Mouse (Mus musculus) mouse embryonic stem cell (cell line): ENCODE data around the gene N4bp1.

ENCODE experiments used
- in situ Hi-C, 2 experiments: fragments of 300-500 bp; cut with MboI; formaldehyde crosslinking; loops; 1 replicate in 1 of 2; 3 replicates in 1 of 2; pipeline ENCODE4 v1.14.3; 2019 to 2020; ENCODE audit warnings: low sequenced_read_pairs in 2 of 2, low pct_unique_long_range_greater_than_20kb in 1 of 2, mixed read lengths in 1 of 2; ENCODE audit not compliant: unreplicated experiment in 1 of 2

Gene N4bp1

GRCm38 (mm10) chr8:86801988-86802387 is 83.1 kb downstream of the N4bp1 start:
- in situ Hi-C loops, result no loop called here

- in situ Hi-C loops, result no loop called here
Observed at GRCm38 (mm10) chr8:86800966-86801365, 84.1 kb downstream of the N4bp1 start.

- in situ Hi-C loops, result no loop called here
Observed at GRCm38 (mm10) chr8:86798141-86798540, 86.9 kb downstream of the N4bp1 start.

- in situ Hi-C loops, result no loop called here
Observed at GRCm38 (mm10) chr8:86797705-86798104, 87.4 kb downstream of the N4bp1 start.

GRCm38 (mm10) chr8:86794716-86795115 is 90.3 kb downstream of the N4bp1 start:
- in situ Hi-C loops, result no loop called here

- in situ Hi-C loops, result no loop called here
Observed at GRCm38 (mm10) chr8:86791542-86791941, 93.5 kb downstream of the N4bp1 start.

- in situ Hi-C loops, result no loop called here
Observed at GRCm38 (mm10) chr8:86789576-86789975, 95.5 kb downstream of the N4bp1 start.

GRCm38 (mm10) chr8:86787891-86788420 is 97.1 kb downstream of the N4bp1 start:
- in situ Hi-C loops, result no loop called here

GRCm38 (mm10) chr8:86786498-86786897 is 98.6 kb downstream of the N4bp1 start:
- in situ Hi-C loops, result no loop called here

- in situ Hi-C loops, result no loop called here
Observed at GRCm38 (mm10) chr8:86781094-86781493, 104.0 kb downstream of the N4bp1 start.

GRCm38 (mm10) chr8:86779207-86779606 is 105.9 kb downstream of the N4bp1 start:
- in situ Hi-C loops, result no loop called here

- in situ Hi-C loops, result no loop called here
Observed at GRCm38 (mm10) chr8:86769945-86770715, 114.9 kb downstream of the N4bp1 start.

GRCm38 (mm10) chr8:86768499-86768898 is 116.6 kb downstream of the N4bp1 start:
- in situ Hi-C loops, result no loop called here

- in situ Hi-C loops, result no loop called here
Observed at GRCm38 (mm10) chr8:86766548-86767211, 118.4 kb downstream of the N4bp1 start.

GRCm38 (mm10) chr8:86765669-86766068 is 119.4 kb downstream of the N4bp1 start:
- in situ Hi-C loops, result no loop called here

GRCm38 (mm10) chr8:86765155-86765554 is 119.9 kb downstream of the N4bp1 start:
- in situ Hi-C loops, result no loop called here

- in situ Hi-C loops, result no loop called here
Observed at GRCm38 (mm10) chr8:86762806-86763205, 122.3 kb downstream of the N4bp1 start.

- in situ Hi-C loops, result no loop called here
Observed at GRCm38 (mm10) chr8:86760746-86761145, 124.3 kb downstream of the N4bp1 start.

GRCm38 (mm10) chr8:86759090-86759491 is 126.0 kb downstream of the N4bp1 start:
- in situ Hi-C loops, result no loop called here

GRCm38 (mm10) chr8:86758651-86759050 is 126.4 kb downstream of the N4bp1 start:
- in situ Hi-C loops, result no loop called here
